Mouse (Mus musculus) left cerebral cortex, postnatal 4 days (tissue): ENCODE data around the gene Pcna. TPM values are rescaled to one million over a fixed set of nuclear protein-coding genes. Genes with fewer than 3 reads are reported as not detected.
"Not testable (repeated sequence)": the region's sequence is repeated elsewhere in the genome, so short reads cannot be mapped to it uniquely, and the experiment has no call there.

Experiments used
- DNase-seq: peaks from one replicate; pipeline ENCODE4 v3.0.0-alpha.2; 2022
- intact Hi-C: fragments of 180-260 bp; cut with DNase I; formaldehyde crosslinking; loops from one replicate; pipeline ENCODE4 v1.15.1; 2025
- total RNA-seq, 2 experiments: library from RNA; stranded (reverse); gene quantifications; 2 replicates each; pipeline ENCODE4 v1.2.3; 2021

Pcna gene
- total RNA-seq, 2 experiments from 2014 or later: 74.2 to 81.4 TPM

GRCm38 (mm10) chr2:132239434-132239833 lies 13.7 kb downstream of the Pcna start:
- not testable (repeated sequence) for DNase-seq
- intact Hi-C loops: loop anchor here (5.0 kb wide), 1 partner anchor 97 kb away; no protein-coding TSS in a partner anchor

- no peak for DNase-seq
- intact Hi-C loops: loop anchor here (5.0 kb wide), 1 partner anchor 94 kb away; no protein-coding TSS in a partner anchor
Measured at GRCm38 (mm10) chr2:132235975-132236374, 17.1 kb downstream of the Pcna start.

GRCm38 (mm10) chr2:132235291-132235690 lies 17.8 kb downstream of the Pcna start:
- intact Hi-C loops: loop anchor here (5.0 kb wide), 1 partner anchor 93 kb away; no protein-coding TSS in a partner anchor
- DNase-seq: no peak

GRCm38 (mm10) chr2:132233985-132234765 lies 18.9 kb downstream of the Pcna start:
- intact Hi-C loops: no loop called here
- DNase-seq: no peak

GRCm38 (mm10) chr2:132232413-132232945 lies 20.6 kb downstream of the Pcna start:
- no peak for DNase-seq
- intact Hi-C loops: no loop called here

GRCm38 (mm10) chr2:132224359-132224758 lies 28.8 kb downstream of the Pcna start:
- intact Hi-C loops: no loop called here
- DNase-seq: no peak

GRCm38 (mm10) chr2:132221611-132222073 lies 31.5 kb downstream of the Pcna start:
- intact Hi-C loops: no loop called here
- no peak for DNase-seq

- no peak for DNase-seq
- intact Hi-C loops: no loop called here
Measured at GRCm38 (mm10) chr2:132211995-132212656, 41.0 kb downstream of the Pcna start.

GRCm38 (mm10) chr2:132210806-132211312 lies 42.3 kb downstream of the Pcna start:
- DNase-seq: no peak
- intact Hi-C loops: no loop called here

- intact Hi-C loops: no loop called here
- DNase-seq: no peak
Measured at GRCm38 (mm10) chr2:132208246-132208881, 44.8 kb downstream of the Pcna start.

- intact Hi-C loops: no loop called here
- DNase-seq: no peak
Measured at GRCm38 (mm10) chr2:132206316-132206881, 46.7 kb downstream of the Pcna start.

GRCm38 (mm10) chr2:132205549-132205948 lies 47.6 kb downstream of the Pcna start:
- DNase-seq: no peak
- intact Hi-C loops: no loop called here

- intact Hi-C loops: no loop called here
- DNase-seq: no peak
Measured at GRCm38 (mm10) chr2:132203773-132204172, 49.3 kb downstream of the Pcna start.

- intact Hi-C loops: no loop called here
- no peak for DNase-seq
Measured at GRCm38 (mm10) chr2:132203186-132203585, 49.9 kb downstream of the Pcna start.

Other genes starting within 250 kb of the Pcna start
- 10 to 100 TPM; 48.7 to 52.5 TPM for gene Rassf2, start 223.1 kb downstream of the Pcna start, total RNA-seq
- gene Slc23a2, start 108.2 kb downstream of the Pcna start, total RNA-seq: 10 to 100 TPM; 75.9 to 79.6 TPM
- 10 to 100 TPM; 23.5 to 23.9 TPM for gene Tmem230, start 5.5 kb downstream of the Pcna start, total RNA-seq
- gene Cds2, start 9.8 kb upstream of the Pcna start, total RNA-seq: 100 to 1,000 TPM in 1 of 2 experiments, 10 to 100 TPM in 1; 96.4 to 110 TPM
- gene Prokr2, start 132.1 kb upstream of the Pcna start, total RNA-seq: 10 to 100 TPM; 15.3 to 20.3 TPM